Mouse (Mus musculus): Measurements from ENCODE around the gene Dpt.
A peak's percentile ranks its signal among the peaks of the same experiment; 100 is the strongest.
"Not testable (repeated sequence)": the region's sequence is repeated elsewhere in the genome, so short reads cannot be mapped to it uniquely, and the experiment has no call there.

Gene Dpt

DNA sequence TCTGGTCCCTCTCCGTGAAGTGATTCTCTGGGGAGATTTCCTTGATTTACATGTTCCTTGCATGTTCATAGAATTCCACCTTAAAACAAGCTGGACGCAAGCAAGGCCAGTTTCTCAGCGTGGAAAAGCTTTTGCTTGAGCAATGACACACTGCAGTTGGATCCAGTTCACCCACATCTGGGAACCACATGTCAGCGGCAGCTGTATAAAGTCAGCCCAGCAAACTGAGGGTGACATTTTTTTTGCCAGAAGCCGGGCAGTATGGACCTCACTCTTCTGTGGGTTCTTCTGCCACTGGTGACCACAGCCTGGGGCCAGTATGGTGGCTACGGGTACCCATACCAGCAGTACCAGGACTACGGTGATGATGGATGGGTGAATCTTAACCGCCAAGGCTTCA is at the start of gene Dpt:
Gene Dpt (plus strand): TSS at position 174 of the 400 bp plus-strand sequence.
- peak; percentile 45 for DNase-seq (ENCODE audit: low spot score)

- DNase-seq (ENCODE audit: low spot score): no peak
Measured at GRCm38 (mm10) chr1:164753736-164754135, 42.7 kb upstream of the Dpt start.

DNA sequence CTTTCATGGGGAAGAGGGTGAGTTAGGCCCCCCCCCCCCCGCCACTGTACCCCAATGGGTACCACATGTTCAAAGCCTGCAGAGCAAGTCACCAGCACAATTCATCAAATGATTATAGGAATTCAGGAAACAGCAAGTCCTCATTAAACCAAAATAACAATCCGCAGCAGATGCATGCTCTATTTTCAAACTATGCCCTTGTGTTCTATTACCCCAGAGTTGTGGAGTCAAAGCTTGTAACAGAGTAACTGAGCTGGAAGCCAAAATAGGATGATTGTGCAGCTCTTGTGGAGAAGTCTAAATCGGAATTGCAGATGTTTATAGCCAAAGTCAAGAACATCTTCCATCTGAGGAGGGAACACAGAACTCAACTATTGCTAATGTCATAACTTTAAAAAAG is 40.8 kb upstream of the Dpt start:
- no peak for DNase-seq (ENCODE audit: low spot score)

GRCm38 (mm10) chr1:164756951-164757350 is 39.5 kb upstream of the Dpt start:
- DNase-seq (ENCODE audit: low spot score): no peak

- no peak for DNase-seq (ENCODE audit: low spot score)
Measured at GRCm38 (mm10) chr1:164758401-164758800, 38.0 kb upstream of the Dpt start.

DNA sequence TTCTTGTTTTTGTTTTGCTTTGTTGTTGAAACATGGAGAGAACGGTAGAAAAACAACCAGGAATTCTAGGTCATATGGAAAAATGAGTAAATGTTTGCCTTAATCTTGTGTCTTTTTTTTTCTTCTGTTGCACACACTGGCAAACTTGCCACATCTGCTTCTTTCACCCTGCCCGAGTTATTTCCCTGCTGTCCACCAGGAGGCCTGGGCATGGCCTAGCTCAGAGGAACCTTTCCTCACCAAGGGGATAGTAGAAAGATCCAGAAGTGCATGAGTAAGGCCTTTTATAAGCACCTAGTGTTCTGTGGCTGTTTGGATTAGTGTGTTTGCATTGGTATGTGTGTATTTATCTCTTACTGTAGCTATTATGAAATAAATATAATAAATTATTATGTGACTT is 34.2 kb upstream of the Dpt start:
- DNase-seq (ENCODE audit: low spot score): peak; percentile 47

DNA sequence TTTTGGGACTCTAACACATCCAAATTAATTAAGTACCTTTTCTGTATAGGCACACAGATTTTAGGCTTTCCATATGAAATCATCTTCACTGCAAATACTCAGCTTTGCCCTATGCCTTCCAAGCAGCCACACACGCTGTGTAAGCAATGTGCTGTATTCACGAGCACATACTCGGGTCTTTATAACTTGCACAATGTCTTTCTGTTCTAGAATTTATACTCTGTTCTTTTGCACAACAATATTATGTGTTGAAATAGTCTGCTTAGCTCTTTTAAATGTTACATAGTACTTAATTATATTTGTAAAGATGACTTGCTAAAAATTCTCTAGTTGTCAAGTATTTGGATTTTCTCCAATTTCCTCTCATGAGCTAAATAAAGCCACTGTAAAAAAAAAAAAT is 29.8 kb upstream of the Dpt start:
- DNase-seq (ENCODE audit: low spot score): no peak

DNA sequence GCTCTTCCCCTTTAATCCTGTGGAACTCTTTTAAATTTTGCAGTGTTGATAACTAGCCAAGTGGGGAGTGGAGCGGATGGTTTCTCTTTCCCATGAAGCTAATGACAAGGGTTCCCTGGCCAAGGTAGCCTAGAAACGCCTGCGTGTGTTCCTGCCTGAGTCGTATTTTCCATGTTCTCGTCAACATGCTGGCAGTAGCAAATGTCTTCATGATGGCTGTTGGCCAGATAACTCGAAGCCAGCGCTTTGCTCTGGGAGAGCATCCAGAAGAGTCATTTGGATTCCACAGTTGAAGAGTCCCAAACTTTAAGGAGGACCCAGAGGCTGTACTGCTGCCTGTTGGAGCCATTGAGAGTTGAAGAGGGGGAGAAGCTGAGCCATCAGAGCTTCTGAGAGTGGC is 25.8 kb upstream of the Dpt start:
- DNase-seq (ENCODE audit: low spot score): peak; percentile 48

DNA sequence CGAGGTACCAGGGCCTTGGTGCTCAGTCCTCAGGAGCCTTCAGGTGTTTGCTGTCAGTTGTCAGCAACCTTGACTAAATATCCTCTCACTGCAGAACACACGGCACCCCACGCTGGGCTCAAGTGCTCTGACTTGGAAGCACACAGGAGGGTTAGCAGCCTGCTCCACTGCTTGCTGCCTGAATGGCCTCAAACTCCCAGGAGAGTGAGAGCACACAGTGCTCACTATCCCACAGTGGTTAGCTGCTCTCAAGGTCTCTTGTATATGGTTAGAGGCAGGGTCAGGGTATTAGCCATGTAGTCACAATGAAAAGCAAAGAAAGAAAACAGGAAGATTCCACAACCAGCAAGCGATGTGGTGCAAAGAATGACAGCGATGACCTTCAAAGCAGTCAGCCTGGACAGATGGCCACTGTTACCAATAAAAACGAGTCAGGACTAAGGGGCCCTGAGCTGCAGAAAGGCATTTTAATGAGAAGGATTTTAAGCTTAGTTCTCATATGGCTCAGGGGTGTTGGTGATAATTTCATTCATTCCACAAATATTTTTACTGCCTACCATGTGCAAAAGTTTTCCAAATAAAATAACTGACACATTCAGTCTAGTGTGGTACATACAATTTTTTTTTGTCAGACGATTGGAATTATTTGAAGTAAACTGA is 15.5 kb upstream of the Dpt start:
- no peak for DNase-seq (ENCODE audit: low spot score)

- DNase-seq (ENCODE audit: low spot score): no peak
Measured at GRCm38 (mm10) chr1:164786165-164786564, 10.3 kb upstream of the Dpt start.

GRCm38 (mm10) chr1:164787771-164788170 is 8.7 kb upstream of the Dpt start:
- no peak for DNase-seq (ENCODE audit: low spot score)

GRCm38 (mm10) chr1:164788292-164788691 is 8.2 kb upstream of the Dpt start:
- DNase-seq (ENCODE audit: low spot score): no peak

DNA sequence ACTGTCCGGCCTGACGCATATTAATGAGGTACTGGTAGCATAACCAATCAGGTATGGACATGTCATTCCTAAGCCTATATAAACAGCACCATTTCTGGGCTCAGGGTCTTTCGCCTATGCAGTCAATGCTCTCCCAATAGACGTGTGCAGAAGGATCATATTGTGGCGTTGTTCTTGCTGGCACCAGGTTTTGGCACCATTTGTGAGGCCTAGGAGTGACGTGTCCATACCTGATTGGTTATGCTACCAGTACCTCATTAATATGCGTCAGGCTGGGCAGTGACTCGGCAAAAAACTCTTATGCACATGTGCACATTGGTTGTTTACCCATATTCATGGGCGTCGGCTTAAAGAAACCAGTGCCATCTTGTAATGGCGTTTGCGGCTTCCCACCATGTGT is 6.1 kb upstream of the Dpt start:
- not testable (repeated sequence) for DNase-seq (ENCODE audit: low spot score)

DNA sequence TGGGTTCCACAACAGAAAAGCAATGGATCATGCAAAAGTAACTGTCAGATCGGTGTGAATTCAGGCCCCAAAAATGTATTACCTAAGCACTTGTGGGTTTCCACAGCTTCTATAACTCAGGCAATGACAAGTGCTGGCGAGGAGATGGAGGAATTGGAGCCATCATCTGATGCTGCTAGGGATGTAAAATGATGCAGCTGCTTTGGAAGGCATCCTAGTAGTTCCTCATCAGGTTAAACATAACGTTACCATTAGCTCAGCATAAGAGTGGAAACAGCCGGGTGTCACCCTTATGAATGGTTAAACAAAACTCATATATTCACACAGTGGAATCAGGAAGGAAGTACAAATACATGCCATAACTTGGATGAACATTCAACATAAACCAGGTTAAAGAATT is 3.4 kb upstream of the Dpt start:
- no peak for DNase-seq (ENCODE audit: low spot score)

- peak; percentile 46 for DNase-seq (ENCODE audit: low spot score)
Measured at GRCm38 (mm10) chr1:164797746-164798285, 1.4 kb downstream of the Dpt start.

GRCm38 (mm10) chr1:164798471-164798922 is 2.1 kb downstream of the Dpt start:
- DNase-seq (ENCODE audit: low spot score): no peak

DNA sequence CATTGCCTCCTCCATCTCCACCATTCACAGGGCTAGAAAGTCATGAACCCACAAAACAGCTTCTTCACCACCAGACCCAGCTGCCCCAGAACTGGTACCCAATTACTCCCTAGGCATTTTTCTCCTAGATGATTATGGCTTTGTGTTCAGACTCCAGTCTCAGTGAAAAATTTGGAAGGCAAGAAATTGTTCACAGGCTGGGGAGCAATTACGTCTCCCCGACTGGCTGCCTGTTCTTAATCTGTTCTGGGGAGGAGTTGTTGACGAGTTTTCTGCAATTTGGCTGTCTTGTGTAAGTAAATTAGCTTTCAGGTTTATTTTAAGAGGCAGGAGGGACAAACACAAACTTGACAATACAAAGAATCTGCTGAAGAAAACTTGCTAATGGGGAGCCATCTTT is 2.7 kb downstream of the Dpt start:
- no peak for DNase-seq (ENCODE audit: low spot score)

- DNase-seq (ENCODE audit: low spot score): no peak
Measured at GRCm38 (mm10) chr1:164804277-164804676, 7.8 kb downstream of the Dpt start.

DNA sequence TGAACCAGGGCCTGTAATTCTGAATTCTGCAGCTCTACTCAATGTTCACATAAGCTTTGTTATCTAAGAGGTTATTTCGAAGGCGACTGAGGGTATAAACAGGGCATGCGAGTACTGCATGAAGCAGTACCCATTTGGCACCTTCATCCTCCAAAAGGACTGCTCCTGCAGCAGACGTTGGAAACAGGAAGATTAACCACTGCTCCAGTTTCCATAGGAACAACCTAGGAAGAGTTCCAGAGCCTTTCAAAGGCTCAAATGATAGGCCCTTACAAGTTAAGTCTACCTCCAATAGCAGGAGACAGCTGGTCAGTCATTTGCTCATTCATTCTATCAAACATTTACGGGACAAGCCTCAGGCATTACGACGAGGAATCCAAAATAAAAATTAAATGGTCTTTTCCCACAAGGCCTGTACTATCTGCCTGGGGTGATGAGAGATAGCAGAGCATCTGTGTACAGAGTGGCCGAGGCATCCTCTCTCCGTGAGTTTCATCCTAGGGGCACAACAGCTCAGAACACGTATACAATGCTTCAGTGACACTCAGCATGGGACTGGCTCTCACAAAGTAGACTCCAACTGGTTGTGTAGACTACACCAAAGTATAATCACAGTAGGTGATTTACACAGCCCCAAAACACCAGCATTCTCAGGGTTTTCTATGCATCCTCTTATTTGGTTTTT is 8.4 kb downstream of the Dpt start:
- no peak for DNase-seq (ENCODE audit: low spot score)

DNA sequence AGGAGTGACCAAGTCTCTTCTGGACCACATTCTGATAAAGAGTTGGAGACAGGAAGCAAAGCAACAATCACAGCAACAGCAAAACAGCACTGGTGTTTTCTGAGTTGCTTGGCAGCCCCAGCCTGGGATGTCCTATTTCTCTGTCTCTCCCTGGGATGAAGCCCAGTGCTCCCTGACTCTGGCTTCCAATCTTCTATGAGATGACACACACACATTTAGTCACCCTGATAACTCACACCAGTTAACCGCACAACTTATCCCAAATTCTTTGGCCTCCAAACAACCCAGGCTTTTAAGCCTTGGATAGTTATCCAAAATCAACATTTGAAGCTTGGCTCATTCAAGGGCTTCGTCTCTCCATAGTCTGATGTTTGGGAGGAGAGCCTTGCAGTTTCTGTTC is 12.9 kb downstream of the Dpt start:
- DNase-seq (ENCODE audit: low spot score): no peak

DNA sequence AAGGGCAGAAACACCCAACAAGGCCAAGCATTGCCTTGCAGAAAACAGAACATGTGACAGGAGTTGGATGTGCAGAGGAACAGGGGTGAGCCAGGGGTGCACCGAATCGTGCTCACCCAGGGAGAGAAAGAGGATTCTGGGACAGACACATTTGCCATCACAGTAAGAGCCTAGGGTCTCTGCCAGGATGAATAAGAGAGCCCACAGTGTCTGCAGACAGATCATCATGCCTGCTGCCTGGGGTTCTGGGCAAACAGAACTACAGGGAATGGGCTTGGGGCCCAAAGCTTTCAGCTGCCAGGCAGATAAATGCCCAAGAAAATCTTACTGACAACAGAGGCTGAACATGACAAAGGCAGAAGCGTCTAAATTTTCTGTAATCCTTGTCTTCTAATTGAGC is 14.9 kb downstream of the Dpt start:
- DNase-seq (ENCODE audit: low spot score): no peak

DNA sequence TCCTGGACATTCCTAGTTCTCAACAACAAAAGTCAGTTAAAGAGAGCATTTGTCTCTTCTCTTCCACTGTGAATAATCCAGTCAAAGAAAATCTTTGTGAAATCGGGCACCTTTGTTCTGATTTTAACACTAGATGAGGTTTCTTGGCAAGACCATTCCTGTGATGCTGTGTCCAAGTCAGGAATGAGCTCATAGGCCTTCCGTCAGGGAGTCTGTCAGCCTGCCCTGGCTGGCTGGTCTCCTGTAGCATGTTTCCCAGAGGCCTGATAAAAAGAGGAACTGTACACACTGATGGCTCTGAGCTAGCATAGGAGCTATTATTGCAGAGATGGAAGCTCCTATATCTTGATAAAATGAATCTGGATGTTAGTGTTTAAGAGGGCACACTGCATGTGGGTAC is 17.8 kb downstream of the Dpt start:
- DNase-seq (ENCODE audit: low spot score): no peak

DNA sequence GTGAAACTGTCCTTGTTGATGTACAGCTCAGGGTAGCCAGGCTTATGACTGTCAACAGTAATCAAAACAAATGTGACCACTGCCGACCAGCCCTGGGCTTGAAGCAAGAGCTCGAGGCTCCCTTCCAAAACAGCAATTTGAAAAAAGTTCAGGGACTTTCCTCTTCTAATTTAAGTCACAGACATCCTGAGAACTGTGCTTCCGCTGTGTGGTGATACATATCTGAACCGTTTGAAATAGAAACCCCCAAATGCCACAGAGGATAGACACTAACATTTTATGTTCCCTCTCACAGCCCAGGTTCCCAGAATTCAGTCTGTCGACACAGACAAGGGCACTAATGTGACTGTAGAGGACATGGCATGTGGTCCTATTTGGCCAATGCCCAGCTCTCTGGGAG is 18.9 kb downstream of the Dpt start:
- DNase-seq (ENCODE audit: low spot score): no peak

DNA sequence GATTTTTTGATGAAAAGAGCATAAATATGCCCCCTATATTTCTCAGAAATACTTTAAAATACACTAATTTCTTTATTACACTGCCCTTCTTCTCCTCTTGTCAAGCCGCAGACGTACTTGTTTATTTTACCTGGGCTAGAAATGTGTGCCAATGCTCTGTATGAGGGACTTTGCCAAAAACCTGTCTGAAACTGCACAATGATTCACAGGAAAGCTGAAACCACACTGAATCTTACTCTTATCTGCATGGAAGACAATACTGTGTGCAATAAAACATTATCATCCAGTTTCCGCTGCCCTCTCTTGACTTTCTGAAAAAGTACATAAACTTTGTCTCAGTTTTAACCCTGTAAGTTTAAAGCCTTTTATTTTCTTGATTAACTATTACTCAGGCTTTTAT is 20.9 kb downstream of the Dpt start:
- DNase-seq (ENCODE audit: low spot score): no peak

Measured in testis, postnatal 10 days (tissue).